Mouse (Mus musculus): Measurements from ENCODE around the gene Fcgr1. TPM values are rescaled to one million over a fixed set of nuclear protein-coding genes. Genes with fewer than 3 reads are reported as not detected.
A peak's percentile ranks its signal among the peaks of the same experiment; 100 is the strongest.

Gene Fcgr1
- total and polyA plus RNA-seq, 2 experiments: 2.2 to 3.7 TPM

GRCm38 (mm10) chr3:96261623-96262022 lies 32.1 kb downstream of the Fcgr1 start:
- Histone ChIP-seq H3K4me1 (ENCODE audit: control insufficient read depth, insufficient read depth, low read length) (peaks cover 9% of the 10 kb centered on the region; the same call in 1 of the 2 replicates), H3K4me3 (ENCODE audit: insufficient read depth, low read depth, low read length) (no peak overlapping the region), H3K36me3 (ENCODE audit: control insufficient read depth, insufficient read depth, low read length) (no peaks in the 10 kb centered on the region), H3K79me2 (ENCODE audit: control insufficient read depth, insufficient read depth, low read length) (no peaks in the 10 kb centered on the region), H3K9ac (ENCODE audit: low read depth, low read length) (peak overlapping the region; percentile 53), H3K27me3 (ENCODE audit: control insufficient read depth, insufficient read depth, low read length) (no peaks in the 10 kb centered on the region), H3K27ac (replicated peaks; ENCODE audit: insufficient read depth, low read depth, low read length) (peak overlapping the region; percentile 36)
- TF ChIP-seq POLR2A (IDR thresholded peaks at IDR 0.05; ENCODE audit: extremely low read depth, insufficient read depth, low read length): no peak
- TF ChIP-seq CTCF (IDR thresholded peaks at IDR 0.05; ENCODE audit: low read depth, low read length): no peak
- WGBS: 65% methylated on average over 3 of the region's 3 CpGs
- DNase-seq (ENCODE audit: extremely low read depth, low read depth, low spot score): no peak

- H3K36me3 ChIP-seq (ENCODE audit: control insufficient read depth, insufficient read depth, low read length): no peaks in the 10 kb centered on the region
- no peaks in the 10 kb centered on the region for H3K27me3 ChIP-seq (ENCODE audit: control insufficient read depth, insufficient read depth, low read length)
- no peak overlapping the region for H3K27ac ChIP-seq (replicated peaks; ENCODE audit: insufficient read depth, low read depth, low read length)
- DNase-seq (ENCODE audit: extremely low read depth, low read depth, low spot score): no peak
- H3K4me3 ChIP-seq (ENCODE audit: insufficient read depth, low read depth, low read length): no peak overlapping the region
- 95% methylated on average over 5 of the region's 5 CpGs for WGBS
- H3K4me1 ChIP-seq (ENCODE audit: control insufficient read depth, insufficient read depth, low read length): peaks cover 9% of the 10 kb centered on the region; the same call in 1 of the 2 replicates
- H3K79me2 ChIP-seq (ENCODE audit: control insufficient read depth, insufficient read depth, low read length): no peaks in the 10 kb centered on the region
- TF ChIP-seq CTCF (IDR thresholded peaks at IDR 0.05; ENCODE audit: low read depth, low read length) (no peak), POLR2A (IDR thresholded peaks at IDR 0.05; ENCODE audit: extremely low read depth, insufficient read depth, low read length) (no peak)
- no peak overlapping the region for H3K9ac ChIP-seq (ENCODE audit: low read depth, low read length)
Observed at GRCm38 (mm10) chr3:96260220-96260619, 33.5 kb downstream of the Fcgr1 start.

GRCm38 (mm10) chr3:96257190-96257589 lies 36.6 kb downstream of the Fcgr1 start:
- TF ChIP-seq POLR2A (IDR thresholded peaks at IDR 0.05; ENCODE audit: extremely low read depth, insufficient read depth, low read length) (no peak), CTCF (IDR thresholded peaks at IDR 0.05; ENCODE audit: low read depth, low read length) (no peak)
- no peaks in the 10 kb centered on the region for H3K79me2 ChIP-seq (ENCODE audit: control insufficient read depth, insufficient read depth, low read length)
- H3K27ac ChIP-seq (replicated peaks; ENCODE audit: insufficient read depth, low read depth, low read length): no peak overlapping the region
- 70% methylated on average over 3 of the region's 3 CpGs for WGBS
- H3K9ac ChIP-seq (ENCODE audit: low read depth, low read length): no peak overlapping the region
- peaks cover 4% of the 10 kb centered on the region; the same call in 1 of the 2 replicates for H3K4me1 ChIP-seq (ENCODE audit: control insufficient read depth, insufficient read depth, low read length)
- H3K36me3 ChIP-seq (ENCODE audit: control insufficient read depth, insufficient read depth, low read length): no peaks in the 10 kb centered on the region
- no peak for DNase-seq (ENCODE audit: extremely low read depth, low read depth, low spot score)
- no peak overlapping the region for H3K4me3 ChIP-seq (ENCODE audit: insufficient read depth, low read depth, low read length)
- H3K27me3 ChIP-seq (ENCODE audit: control insufficient read depth, insufficient read depth, low read length): no peaks in the 10 kb centered on the region

GRCm38 (mm10) chr3:96255926-96256593 lies 37.7 kb downstream of the Fcgr1 start:
- H3K36me3 ChIP-seq (ENCODE audit: control insufficient read depth, insufficient read depth, low read length): no peaks in the 10 kb centered on the region
- TF ChIP-seq CTCF (IDR thresholded peaks at IDR 0.05; ENCODE audit: low read depth, low read length): no peak
- TF ChIP-seq POLR2A (IDR thresholded peaks at IDR 0.05; ENCODE audit: extremely low read depth, insufficient read depth, low read length): no peak
- H3K4me1 ChIP-seq (ENCODE audit: control insufficient read depth, insufficient read depth, low read length): no peaks in the 10 kb centered on the region; the same call in 1 of the 2 replicates
- DNase-seq (ENCODE audit: extremely low read depth, low read depth, low spot score): no peak
- no peak overlapping the region for H3K27ac ChIP-seq (replicated peaks; ENCODE audit: insufficient read depth, low read depth, low read length)
- H3K4me3 ChIP-seq (ENCODE audit: insufficient read depth, low read depth, low read length): no peak overlapping the region
- no peaks in the 10 kb centered on the region for H3K79me2 ChIP-seq (ENCODE audit: control insufficient read depth, insufficient read depth, low read length)
- WGBS: 68% methylated on average over 5 of the region's 5 CpGs
- no peak overlapping the region for H3K9ac ChIP-seq (ENCODE audit: low read depth, low read length)
- H3K27me3 ChIP-seq (ENCODE audit: control insufficient read depth, insufficient read depth, low read length): no peaks in the 10 kb centered on the region

DNA sequence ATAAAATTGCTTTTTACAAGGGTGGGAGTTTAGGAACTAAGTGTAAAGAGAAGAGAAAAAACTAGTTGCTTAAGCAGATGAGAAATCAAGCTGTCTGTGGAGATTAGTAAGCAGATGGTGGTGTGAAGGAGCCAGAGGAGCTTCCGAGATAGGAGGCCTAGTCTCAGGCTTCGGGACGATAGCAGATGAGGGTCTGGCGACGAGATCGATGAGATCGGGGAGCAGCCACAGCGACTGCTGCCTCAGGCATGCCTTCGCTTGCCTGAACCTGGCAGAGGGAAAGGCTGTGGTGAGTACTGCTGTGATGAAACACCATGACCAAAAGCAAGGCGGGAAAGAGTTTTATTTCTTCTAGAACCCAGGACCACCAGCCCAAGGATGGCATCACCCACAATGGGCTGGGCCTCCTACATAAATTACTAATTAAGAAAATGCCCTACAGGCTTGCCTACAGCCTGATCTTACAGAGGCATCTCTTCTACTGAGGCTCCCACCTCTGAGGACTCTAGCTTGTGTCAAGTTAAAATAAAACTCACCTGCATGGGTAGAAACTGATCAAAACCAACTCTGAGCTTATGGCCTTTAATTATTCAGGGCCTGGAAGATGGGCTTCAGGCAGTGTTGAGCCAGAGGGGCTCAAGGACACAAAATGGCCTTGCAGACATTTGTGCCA lies 39.0 kb downstream of the Fcgr1 start:
- Histone ChIP-seq H3K79me2 (ENCODE audit: control insufficient read depth, insufficient read depth, low read length) (no peaks in the 10 kb centered on the region), H3K4me3 (ENCODE audit: insufficient read depth, low read depth, low read length) (no peak overlapping the region), H3K36me3 (ENCODE audit: control insufficient read depth, insufficient read depth, low read length) (no peaks in the 10 kb centered on the region), H3K4me1 (ENCODE audit: control insufficient read depth, insufficient read depth, low read length) (no peaks in the 10 kb centered on the region; the same call in 1 of the 2 replicates), H3K27me3 (ENCODE audit: control insufficient read depth, insufficient read depth, low read length) (no peaks in the 10 kb centered on the region), H3K9ac (ENCODE audit: low read depth, low read length) (no peak overlapping the region), H3K27ac (replicated peaks; ENCODE audit: insufficient read depth, low read depth, low read length) (no peak overlapping the region)
- TF ChIP-seq CTCF (IDR thresholded peaks at IDR 0.05; ENCODE audit: low read depth, low read length): no peak
- TF ChIP-seq POLR2A (IDR thresholded peaks at IDR 0.05; ENCODE audit: extremely low read depth, insufficient read depth, low read length): no peak
- WGBS: 78% methylated on average over 10 of the region's 10 CpGs
- no peak for DNase-seq (ENCODE audit: extremely low read depth, low read depth, low spot score)

- Histone ChIP-seq H3K9ac (ENCODE audit: low read depth, low read length) (no peak overlapping the region), H3K36me3 (ENCODE audit: control insufficient read depth, insufficient read depth, low read length) (no peaks in the 10 kb centered on the region), H3K4me3 (ENCODE audit: insufficient read depth, low read depth, low read length) (no peak overlapping the region), H3K79me2 (ENCODE audit: control insufficient read depth, insufficient read depth, low read length) (no peaks in the 10 kb centered on the region), H3K4me1 (ENCODE audit: control insufficient read depth, insufficient read depth, low read length) (peaks cover 2% of the 10 kb centered on the region), H3K27me3 (ENCODE audit: control insufficient read depth, insufficient read depth, low read length) (no peaks in the 10 kb centered on the region), H3K27ac (replicated peaks; ENCODE audit: insufficient read depth, low read depth, low read length) (no peak overlapping the region)
- WGBS: 80% methylated on average over 3 of the region's 3 CpGs
- DNase-seq (ENCODE audit: extremely low read depth, low read depth, low spot score): no peak
- TF ChIP-seq CTCF (IDR thresholded peaks at IDR 0.05; ENCODE audit: low read depth, low read length): no peak
- TF ChIP-seq POLR2A (IDR thresholded peaks at IDR 0.05; ENCODE audit: extremely low read depth, insufficient read depth, low read length): no peak
Observed at GRCm38 (mm10) chr3:96251787-96252186, 42.0 kb downstream of the Fcgr1 start.
